8 mouse cellular contexts compared by ENCODE assay signal in genomic region chr1:171271196-171271595, GRCm38 (mm10). TPM values are rescaled to one million over a fixed set of nuclear protein-coding genes. Genes with fewer than 3 reads are reported as not detected.
DNase-seq lines count a peak whose midpoint lies in the region; ATAC-seq and TF ChIP-seq lines count a peak whose summit lies in the region.

No protein-coding gene starts in this region.

- in situ Hi-C loops in ES-E14 (cut with MboI; ENCODE audit: low sequenced_read_pairs in 2 of 2, unreplicated experiment in 2 of 2), result no loop called here

- ATAC-seq in hindbrain, embryonic 13.5 days (ENCODE audit: low FRiP score), result no peak

- no peak for TF ChIP-seq CTCF in heart, adult 2 months (IDR thresholded peaks at IDR 0.05)

- no peaks in the 10 kb centered on the region for H3K27me3 ChIP-seq in heart, adult 2 months (ENCODE audit: control insufficient read depth, insufficient read depth, low read length)
- H3K27me3 ChIP-seq in hindbrain, embryonic 13.5 days, result no peaks in the 10 kb centered on the region

- H3K4me2 ChIP-seq in hindbrain, embryonic 13.5 days, result peak overlapping the region; percentile 83

- H3K9ac ChIP-seq in heart, adult 2 months (ENCODE audit: low read depth, low read length), result peak overlapping the region; percentile 72
- peak overlapping the region; percentile 87; the same call in 1 of the 2 replicates for H3K9ac ChIP-seq in ES-E14 (ENCODE audit: insufficient read depth, low read depth, low read length, poor library complexity, severe bottlenecking)
- H3K9ac ChIP-seq in hindbrain, embryonic 13.5 days, result peak overlapping the region; percentile 85

- no peaks in the 10 kb centered on the region for H3K9me3 ChIP-seq in ES-E14 (ENCODE audit: control insufficient read depth, insufficient read depth, low read depth, low read length)
- H3K9me3 ChIP-seq in hindbrain, embryonic 13.5 days, result no peaks in the 10 kb centered on the region

- H3K27ac ChIP-seq in heart, adult 2 months, result 0 out of 2 replicates have a peak overlapping the region, but pooled peaks have one; percentile 21
- no peak overlapping the region for H3K27ac ChIP-seq in ES-E14 (ENCODE audit: insufficient read depth, low read depth, low read length, poor library complexity, severe bottlenecking)
- H3K27ac ChIP-seq in hindbrain, embryonic 13.5 days, result 0 out of 2 replicates have a peak overlapping the region, but pooled peaks have one; percentile 1

- peaks cover 3% of the 10 kb centered on the region for H3K79me2 ChIP-seq in heart, adult 2 months (replicated peaks; ENCODE audit: control insufficient read depth, insufficient read depth, low read length)

- TF ChIP-seq EP300 in heart, adult 2 months (IDR thresholded peaks at IDR 0.05; ENCODE audit: insufficient read depth, low read depth, low read length), result no peak

- peak overlapping the region; percentile 97 for H3K4me3 ChIP-seq in heart, adult 2 months
- peak overlapping the region; percentile 86 to 99 for H3K4me3 ChIP-seq in ES-E14 (ENCODE audit: insufficient read depth in 1 of 2, low read depth in 1 of 2, low read length in 2 of 2, poor library complexity in 1 of 2, severe bottlenecking in 1 of 2)
- peak overlapping the region; percentile 67 for H3K4me3 ChIP-seq in hindbrain, embryonic 13.5 days

- DNase-seq in heart, adult 2 months, result no peak
- no peak for DNase-seq in heart, postnatal 14 days
- no peak for DNase-seq in ES-E14 (ENCODE audit: low read depth, low spot score)
- peak; percentile 65 for DNase-seq in lung, postnatal 36 days
- no peak for DNase-seq in thymus, postnatal 14 days
- no peak for DNase-seq in embryo, embryonic 11 days
- no peak for DNase-seq in cerebellum, adult 9-10 months

- no peaks in the 10 kb centered on the region for H3K36me3 ChIP-seq in heart, adult 2 months (ENCODE audit: control insufficient read depth, insufficient read depth, low read length)
- peaks cover 25% of the 10 kb centered on the region for H3K36me3 ChIP-seq in ES-E14 (ENCODE audit: control insufficient read depth, insufficient read depth, low read length, poor library complexity, severe bottlenecking)
- H3K36me3 ChIP-seq in hindbrain, embryonic 13.5 days, result peaks cover 45% of the 10 kb centered on the region

- WGBS in heart, adult 2 months, result 30% methylated on average over 9 of the region's 9 CpGs
- 57% methylated on average over 9 of the region's 9 CpGs for WGBS in hindbrain, embryonic 13.5 days

- peaks cover 4% of the 10 kb centered on the region; the same call in 1 of the 2 replicates for H3K4me1 ChIP-seq in heart, adult 2 months (ENCODE audit: control insufficient read depth, insufficient read depth, low read length)
- H3K4me1 ChIP-seq in ES-E14 (ENCODE audit: control insufficient read depth in 2 of 2, insufficient read depth in 2 of 2, low read length in 2 of 2, poor library complexity in 1 of 2), result peaks cover 0 to 4% of the 10 kb centered on the region in 2 experiments; a peak in 2 of 4 replicates
- H3K4me1 ChIP-seq in hindbrain, embryonic 13.5 days (replicated peaks), result peaks cover 26% of the 10 kb centered on the region

- intact Hi-C loops in heart, adult 2 months (cut with DNase I), result no loop called here
- intact Hi-C loops in heart, postnatal 14 days (cut with DNase I), result no loop called here

- TF ChIP-seq POLR2A in heart, adult 2 months (IDR thresholded peaks at IDR 0.05; ENCODE audit: insufficient read depth, low read depth, low read length), result no peak

TF ChIP-seq in ES-E14, 5 proteins besides CTCF, POLR2A, EP300 and RAD21:
- no peak for TF ChIP-seq CHD2 (IDR thresholded peaks at IDR 0.05; ENCODE audit: low read depth, low read length)
- no peak for TF ChIP-seq HCFC1 (IDR thresholded peaks at IDR 0.05; ENCODE audit: borderline replicate concordance, insufficient read depth, low read length)
- no peak for TF ChIP-seq MAFK (IDR thresholded peaks at IDR 0.05; ENCODE audit: insufficient read depth, low read depth, low read length)
- no peak for TF ChIP-seq ZC3H11A (IDR thresholded peaks at IDR 0.05; ENCODE audit: borderline replicate concordance, low read depth, low read length)
- TF ChIP-seq ZNF384 (IDR thresholded peaks at IDR 0.05; ENCODE audit: low read depth, low read length), result no peak

RNA-seq across cellular contexts. Expression of gene B4galt3, which starts 1.1 kb away (rescaled TPM):
- 10 to 100 TPM; 16.4 to 17.4 TPM for total RNA-seq in heart, adult 2 months (2021)
- 41.9 and 45.7 TPM in 2 replicates for polyA plus RNA-seq in heart, adult 2 months (2012; rRNA removed)
- total RNA-seq in heart, postnatal 14 days (2021), result 10 to 100 TPM; 19.5 to 25.7 TPM
- 35.8 and 51.0 TPM in 2 replicates for total RNA-seq in ES-E14 (2012; rRNA removed)
- 105 and 110 TPM in 2 replicates for polyA plus RNA-seq in hindbrain, embryonic 13.5 days (2015; fragmentation: Nextera tagmentation; extraction: Ambion mirVana)

RNA-seq across cellular contexts. Expression of gene Ppox, which starts 9.8 kb away (rescaled TPM):
- total RNA-seq in heart, adult 2 months (2021), result 10 to 100 TPM in 1 of 2 experiments, 1 to 10 TPM in 1; 9.7 to 12.0 TPM
- 31.4 and 33.1 TPM in 2 replicates for polyA plus RNA-seq in heart, adult 2 months (2012; rRNA removed)
- 10 to 100 TPM; 16.4 to 21.3 TPM for total RNA-seq in heart, postnatal 14 days (2021)
- total RNA-seq in ES-E14 (2012; rRNA removed), result 15.5 and 23.6 TPM in 2 replicates
- 45.0 and 51.1 TPM in 2 replicates for polyA plus RNA-seq in hindbrain, embryonic 13.5 days (2015; fragmentation: Nextera tagmentation; extraction: Ambion mirVana)

RNA-seq across cellular contexts. Expression of gene Usp21, which starts 16.6 kb away (rescaled TPM):
- 10 to 100 TPM; 19.9 to 20.1 TPM for total RNA-seq in heart, adult 2 months (2021)
- polyA plus RNA-seq in heart, adult 2 months (2012; rRNA removed), result 31.7 and 37.9 TPM in 2 replicates
- 10 to 100 TPM; 20.0 to 22.4 TPM for total RNA-seq in heart, postnatal 14 days (2021)
- 23.1 and 30.7 TPM in 2 replicates for total RNA-seq in ES-E14 (2012; rRNA removed)
- polyA plus RNA-seq in hindbrain, embryonic 13.5 days (2015; fragmentation: Nextera tagmentation; extraction: Ambion mirVana), result 106 and 107 TPM in 2 replicates

RNA-seq across cellular contexts. Expression of gene Ndufs2, which starts 20.0 kb away (rescaled TPM):
- 1,000 to 10,000 TPM; 1,369 to 1,610 TPM for total RNA-seq in heart, adult 2 months (2021)
- 997 and 1,250 TPM in 2 replicates for polyA plus RNA-seq in heart, adult 2 months (2012; rRNA removed)
- 1,000 to 10,000 TPM; 1,236 to 1,272 TPM for total RNA-seq in heart, postnatal 14 days (2021)
- total RNA-seq in ES-E14 (2012; rRNA removed), result 175 and 229 TPM in 2 replicates
- 222 and 228 TPM in 2 replicates for polyA plus RNA-seq in hindbrain, embryonic 13.5 days (2015; fragmentation: Nextera tagmentation; extraction: Ambion mirVana)

RNA-seq across cellular contexts. Expression of gene Adamts4, which starts 21.0 kb away (rescaled TPM):
- 1 to 10 TPM in 1 of 2 experiments, under 1 TPM in 1; 0.29 to 1.5 TPM for total RNA-seq in heart, adult 2 months (2021)
- polyA plus RNA-seq in heart, adult 2 months (2012; rRNA removed), result 0.92 and 0.94 TPM in 2 replicates
- total RNA-seq in heart, postnatal 14 days (2021), result 1 to 10 TPM; 2.9 to 3.6 TPM
- total RNA-seq in ES-E14 (2012; rRNA removed), result 3.9 and 4.5 TPM in 2 replicates
- 4.9 and 5.0 TPM in 2 replicates for polyA plus RNA-seq in hindbrain, embryonic 13.5 days (2015; fragmentation: Nextera tagmentation; extraction: Ambion mirVana)
